Mouse (Mus musculus): ENCODE data around the gene Gna13.

GRCm38 (mm10) chr11:109359043-109359752 is 3.4 kb upstream of the Gna13 start:
- TF ChIP-seq CTCF (IDR thresholded peaks at IDR 0.05; ENCODE audit: extremely low read depth, insufficient read depth, low read length) (no peak), POLR2A (IDR thresholded peaks at IDR 0.05; ENCODE audit: extremely low read depth, insufficient read depth, low read length) (no peak)

Data from cortical plate, adult 2 months (tissue).